Mouse (Mus musculus): ENCODE measurements around the gene Allc. TPM values are rescaled to one million over a fixed set of nuclear protein-coding genes. Genes with fewer than 3 reads are reported as not detected.

The Allc gene
- polyA plus RNA-seq (2017; shearing (Covaris generic)) = not detected

GRCm38 (mm10) chr12:28582423-28582822 lies at the start of gene Allc:
TSS of gene Allc (minus strand) at chr12:28582523.

GRCm38 (mm10) chr12:28623195-28623594 lies 40.9 kb upstream of the Allc start, which contains the start of gene Colec11:
TSS of gene Colec11 (minus strand) at chr12:28623377.

GRCm38 (mm10) chr12:28552299-28552698 lies 30.0 kb downstream of the Allc start, which contains the start of gene Dcdc2c:
TSS of gene Dcdc2c (minus strand) at chr12:28552399.

Other genes starting within 250 kb of the Allc start
- gene Dcdc2c, start 30.1 kb downstream of the Allc start, polyA plus RNA-seq (2017; shearing (Covaris generic)) = not detected
- not detected for gene Colec11, start 40.9 kb upstream of the Allc start, polyA plus RNA-seq (2017; shearing (Covaris generic))
- 950 TPM for gene Rps7, start 53.4 kb upstream of the Allc start, polyA plus RNA-seq (2017; shearing (Covaris generic))
- 30.0 TPM for gene Rnaseh1, start 67.1 kb upstream of the Allc start, polyA plus RNA-seq (2017; shearing (Covaris generic))
- gene Adi1, start 92.7 kb upstream of the Allc start, polyA plus RNA-seq (2017; shearing (Covaris generic)) = 52.7 TPM
- 60.7 TPM for gene Trappc12, start 167.9 kb upstream of the Allc start, polyA plus RNA-seq (2017; shearing (Covaris generic))
- 37.5 TPM for gene Eipr1, start 169.3 kb upstream of the Allc start, polyA plus RNA-seq (2017; shearing (Covaris generic))